Mouse (Mus musculus) testis, adult 2 months (tissue): ENCODE measurements around the gene Itgb5.

ENCODE experiments used
- CTCF ChIP-seq: fragments of 200-500 bp; IDR thresholded peaks from 2 replicates; pipeline ENCODE4 v1.5.1; 2012; ENCODE audit warnings: low read depth, mild to moderate bottlenecking, inconsistent platforms, low read length, moderate library complexity; ENCODE audit not compliant: control insufficient read depth, insufficient read depth, insufficient replicate concordance
- POLR2A ChIP-seq: fragments of 200-500 bp; IDR thresholded peaks from 2 replicates; pipeline ENCODE4 v1.6.1; 2012; ENCODE audit warnings: low read depth, mild to moderate bottlenecking, inconsistent platforms, low read length, moderate library complexity; ENCODE audit not compliant: control insufficient read depth

GRCm38 (mm10) chr16:33832057-33832456 lies 2.6 kb downstream of the Itgb5 start:
- TF ChIP-seq POLR2A (no peak), CTCF (no peak)
